Mouse (Mus musculus) lung, embryonic 14.5 days (tissue): ENCODE results near the gene Slc5a8. TPM values are rescaled to one million over a fixed set of nuclear protein-coding genes. Genes with fewer than 3 reads are reported as not detected.

Experiments used
- ATAC-seq: fragments of 200-750 bp; cut with Nextera tagmentation; 2 replicates; pipeline ENCODE4 v1.8.0; 2017; ENCODE audit warnings: mild to moderate bottlenecking, moderate TSS enrichment, moderate library complexity; ENCODE audit not compliant: insufficient read depth
- DNase-seq: peaks from one replicate; pipeline ENCODE4 v3.0.0-alpha.2; 2015
- H3K27ac ChIP-seq: fragments of 300-500 bp; sonication (generic); 2 replicates; pipeline ENCODE4 v1.5.1; 2014; ENCODE audit warnings: low read depth, mild to moderate bottlenecking, moderate library complexity
- H3K27me3 ChIP-seq: fragments of 300-500 bp; sonication (generic); 2 replicates; pipeline ENCODE4 v1.6.1; 2014; ENCODE audit warnings: low read length, control low read depth; ENCODE audit not compliant: insufficient read depth
- H3K36me3 ChIP-seq: fragments of 300-500 bp; sonication (generic); 2 replicates; pipeline ENCODE4 v1.6.1; 2014; ENCODE audit warnings: control low read depth; ENCODE audit not compliant: insufficient read depth
- H3K4me1 ChIP-seq: fragments of 300-500 bp; sonication (generic); 2 replicates; pipeline ENCODE4 v1.6.1; 2014; ENCODE audit warnings: antibody characterized with exemption, control low read depth; ENCODE audit not compliant: insufficient read depth
- H3K4me2 ChIP-seq: fragments of 300-500 bp; sonication (generic); 2 replicates; pipeline ENCODE4 v1.6.1; 2014; ENCODE audit warnings: mild to moderate bottlenecking
- H3K4me3 ChIP-seq: fragments of 300-500 bp; sonication (generic); 2 replicates; pipeline ENCODE4 v1.5.1; 2014; ENCODE audit warnings: low read depth, low read length
- H3K9ac ChIP-seq: fragments of 300-500 bp; sonication (generic); 2 replicates; pipeline ENCODE4 v1.6.1; 2014
- H3K9me3 ChIP-seq: fragments of 300-500 bp; sonication (generic); 2 replicates; pipeline ENCODE4 v1.6.1; 2016; ENCODE audit warnings: low read depth, low read length, control low read depth
- CTCF ChIP-seq: IDR thresholded peaks from 2 replicates; pipeline ENCODE4 v1.5.1; 2016; ENCODE audit warnings: antibody characterized with exemption, low read depth
- WGBS: fragments of 180-500 bp; shearing (Covaris S2); extraction: QIAGEN DNeasy Blood & Tissue Kit; methylation state at CpG from one replicate; pipeline ENCODE4 v1.1.7; 2014; 5-methylcytosine and 5-hydroxymethylcytosine counted together
- polyA plus RNA-seq: library from polyadenylated mRNA; unstranded; fragments of >200 nt; fragmentation: Nextera tagmentation; extraction: Ambion mirVana; gene quantifications from 2 replicates; pipeline ENCODE4 v1.2.1, GENCODE M21; 2014

The Slc5a8 gene
- 0.07 and 0.14 TPM in 2 replicates for polyA plus RNA-seq

- peak within 1 kb of the TSS; percentile 49 for H3K4me2 ChIP-seq
- no peaks in the 10 kb centered on the region for H3K36me3 ChIP-seq
- H3K27ac ChIP-seq = no peak within 1 kb of the TSS
- TF ChIP-seq CTCF = no peak
- WGBS = 4% methylated on average over 31 of the region's 31 CpGs
- H3K9ac ChIP-seq = no peak within 1 kb of the TSS
- ATAC-seq (no peak), DNase-seq (no peak)
- peaks cover 34% of the 10 kb centered on the region for H3K27me3 ChIP-seq
- no peaks in the 10 kb centered on the region for H3K4me1 ChIP-seq
- H3K4me3 ChIP-seq = peak within 1 kb of the TSS; percentile 19
- H3K9me3 ChIP-seq = 0 out of 2 replicates have a peak, but pooled peaks cover 4% of the 10 kb centered on the region
Measured at GRCm38 (mm10) chr10:88885632-88886090, at the start of gene Slc5a8. Gene Slc5a8, plus strand, starts transcription at chr10:88885992.

- Histone ChIP-seq H3K27me3 (no peaks in the 10 kb centered on the region), H3K36me3 (no peaks in the 10 kb centered on the region), H3K4me1 (no peaks in the 10 kb centered on the region), H3K9ac (no peak overlapping the region), H3K9me3 (no peaks in the 10 kb centered on the region), H3K27ac (no peak overlapping the region), H3K4me2 (no peak overlapping the region), H3K4me3 (no peak overlapping the region)
- ATAC-seq (no peak), DNase-seq (no peak)
- 57% methylated on average over 7 of the region's 7 CpGs for WGBS
- no peak for TF ChIP-seq CTCF
Measured at GRCm38 (mm10) chr10:88848876-88849476, 36.8 kb upstream of the Slc5a8 start.

- Histone ChIP-seq H3K27ac (no peak overlapping the region), H3K4me2 (no peak overlapping the region), H3K36me3 (no peaks in the 10 kb centered on the region), H3K9ac (no peak overlapping the region), H3K4me3 (no peak overlapping the region), H3K4me1 (no peaks in the 10 kb centered on the region), H3K27me3 (no peaks in the 10 kb centered on the region), H3K9me3 (no peaks in the 10 kb centered on the region)
- no peak for DNase-seq
- no peak for ATAC-seq
- no peak for TF ChIP-seq CTCF
- 79% methylated on average over 4 of the region's 4 CpGs for WGBS
Measured at GRCm38 (mm10) chr10:88849976-88850375, 35.8 kb upstream of the Slc5a8 start.

DNA sequence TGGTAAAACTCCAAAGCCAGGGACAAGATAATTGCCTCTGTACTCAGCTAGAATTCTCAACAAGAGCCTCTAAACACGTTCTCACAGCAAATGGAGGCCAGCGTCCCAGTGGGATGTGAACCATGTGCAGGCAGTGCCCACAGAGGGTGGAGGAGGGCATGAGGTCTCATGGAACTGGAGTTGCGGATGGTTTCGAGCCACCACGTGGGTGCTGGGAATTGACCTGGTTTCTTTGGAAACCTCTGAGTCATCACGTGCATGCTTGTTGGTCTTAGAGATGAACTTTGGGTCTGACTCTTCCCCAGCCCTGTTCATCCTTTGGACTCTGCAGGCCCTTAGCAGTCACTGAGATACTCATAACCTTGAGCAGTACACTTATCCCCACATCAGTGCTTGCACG lies 32.5 kb upstream of the Slc5a8 start:
- no peak for TF ChIP-seq CTCF
- WGBS = 83% methylated on average over 7 of the region's 7 CpGs
- Histone ChIP-seq H3K4me2 (no peak overlapping the region), H3K9ac (no peak overlapping the region), H3K27me3 (no peaks in the 10 kb centered on the region), H3K4me1 (no peaks in the 10 kb centered on the region), H3K27ac (no peak overlapping the region), H3K9me3 (no peaks in the 10 kb centered on the region), H3K4me3 (no peak overlapping the region), H3K36me3 (no peaks in the 10 kb centered on the region)
- ATAC-seq (no peak), DNase-seq (no peak)

GRCm38 (mm10) chr10:88860911-88861310 lies 24.9 kb upstream of the Slc5a8 start:
- Histone ChIP-seq H3K4me1 (no peaks in the 10 kb centered on the region), H3K4me3 (no peak overlapping the region), H3K27me3 (no peaks in the 10 kb centered on the region), H3K27ac (no peak overlapping the region), H3K9ac (no peak overlapping the region), H3K36me3 (no peaks in the 10 kb centered on the region), H3K4me2 (no peak overlapping the region), H3K9me3 (no peaks in the 10 kb centered on the region)
- WGBS = 67% methylated on average over 3 of the region's 3 CpGs
- no peak for ATAC-seq
- TF ChIP-seq CTCF = no peak
- no peak for DNase-seq

DNA sequence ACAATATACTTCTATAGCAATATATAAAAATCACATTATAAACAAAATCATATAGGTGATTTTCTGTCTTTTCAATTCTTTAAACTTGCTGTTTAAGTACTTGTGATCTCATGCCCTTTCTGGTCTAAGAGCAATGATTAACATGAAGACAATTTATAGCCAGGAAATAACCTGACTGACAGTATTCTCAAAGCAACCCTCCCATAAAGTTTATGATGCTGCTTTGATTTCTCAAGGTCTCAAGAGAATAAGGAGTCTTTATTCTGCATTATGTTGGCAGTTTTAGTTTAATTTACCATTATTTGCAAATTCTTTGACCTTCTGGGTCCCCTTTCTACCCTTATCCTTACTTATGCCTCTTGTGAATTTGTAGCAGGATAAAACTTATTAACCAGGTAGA lies 24.4 kb upstream of the Slc5a8 start:
- H3K9me3 ChIP-seq = no peaks in the 10 kb centered on the region

GRCm38 (mm10) chr10:88862293-88862692 lies 23.5 kb upstream of the Slc5a8 start:
- H3K9ac ChIP-seq = no peak overlapping the region
- no peak for ATAC-seq
- H3K36me3 ChIP-seq = no peaks in the 10 kb centered on the region
- WGBS = 86% methylated on average over 5 of the region's 5 CpGs
- no peaks in the 10 kb centered on the region for H3K27me3 ChIP-seq
- H3K27ac ChIP-seq = no peak overlapping the region
- H3K4me3 ChIP-seq = no peak overlapping the region
- TF ChIP-seq CTCF = no peak
- H3K9me3 ChIP-seq = no peaks in the 10 kb centered on the region
- DNase-seq = no peak
- H3K4me2 ChIP-seq = no peak overlapping the region
- H3K4me1 ChIP-seq = no peaks in the 10 kb centered on the region

More for the DNA sequence above, 24.4 kb upstream of the Slc5a8 start:
- no peak overlapping the region for H3K9ac ChIP-seq
- TF ChIP-seq CTCF = no peak
- no peak overlapping the region for H3K4me3 ChIP-seq
- no peaks in the 10 kb centered on the region for H3K4me1 ChIP-seq
- no peaks in the 10 kb centered on the region for H3K27me3 ChIP-seq
- ATAC-seq (no peak), DNase-seq (no peak)
- no peak overlapping the region for H3K27ac ChIP-seq
- no peak overlapping the region for H3K4me2 ChIP-seq
- no peaks in the 10 kb centered on the region for H3K36me3 ChIP-seq
